Mouse (Mus musculus) lung, postnatal 36 days (tissue): ENCODE measurements around the gene Grip2.
A peak's percentile ranks its signal among the peaks of the same experiment; 100 is the strongest.

Experiments
- DNase-seq: peaks from one replicate; pipeline ENCODE4 v3.0.0; 2022; ENCODE audit warnings: mixed read lengths

Grip2 gene

GRCm38 (mm10) chr6:91795640-91796039 is 31.4 kb downstream of the Grip2 start:
- no peak for DNase-seq

GRCm38 (mm10) chr6:91788311-91788798 is 38.7 kb downstream of the Grip2 start:
- no peak for DNase-seq

- DNase-seq: no peak
Measured at GRCm38 (mm10) chr6:91785018-91785417, 42.0 kb downstream of the Grip2 start.

- peak; percentile 9 for DNase-seq
Measured at GRCm38 (mm10) chr6:91779206-91779605, 47.8 kb downstream of the Grip2 start.

- peak; percentile 51 for DNase-seq
Measured at GRCm38 (mm10) chr6:91776543-91776942, 50.5 kb downstream of the Grip2 start.

- no peak for DNase-seq
Measured at GRCm38 (mm10) chr6:91773951-91774350, 53.1 kb downstream of the Grip2 start.

- no peak for DNase-seq
Measured at GRCm38 (mm10) chr6:91767550-91767949, 59.5 kb downstream of the Grip2 start.

GRCm38 (mm10) chr6:91762051-91762742 is 64.9 kb downstream of the Grip2 start:
- DNase-seq: no peak

GRCm38 (mm10) chr6:91754845-91755244 is 72.2 kb downstream of the Grip2 start:
- no peak for DNase-seq

GRCm38 (mm10) chr6:91754098-91754497 is 73.0 kb downstream of the Grip2 start:
- DNase-seq: no peak

GRCm38 (mm10) chr6:91752884-91753283 is 74.2 kb downstream of the Grip2 start:
- no peak for DNase-seq

- DNase-seq: peak; percentile 43
Measured at GRCm38 (mm10) chr6:91750976-91751375, 76.1 kb downstream of the Grip2 start.

GRCm38 (mm10) chr6:91746776-91747175 is 80.3 kb downstream of the Grip2 start:
- DNase-seq: no peak

- no peak for DNase-seq
Measured at GRCm38 (mm10) chr6:91745947-91746582, 81.0 kb downstream of the Grip2 start.

- DNase-seq: no peak
Measured at GRCm38 (mm10) chr6:91745246-91745645, 81.8 kb downstream of the Grip2 start.

GRCm38 (mm10) chr6:91743886-91744285 is 83.2 kb downstream of the Grip2 start:
- DNase-seq: no peak

GRCm38 (mm10) chr6:91742995-91743394 is 84.1 kb downstream of the Grip2 start:
- DNase-seq: no peak

- DNase-seq: no peak
Measured at GRCm38 (mm10) chr6:91742466-91742865, 84.6 kb downstream of the Grip2 start.

GRCm38 (mm10) chr6:91741046-91741445 is 86.0 kb downstream of the Grip2 start:
- peak; percentile 61 for DNase-seq

- DNase-seq: peak; percentile 71
Measured at GRCm38 (mm10) chr6:91738058-91738457, 89.0 kb downstream of the Grip2 start.

GRCm38 (mm10) chr6:91737451-91737850 is 89.6 kb downstream of the Grip2 start:
- DNase-seq: no peak

- DNase-seq: peak; percentile 91
Measured at GRCm38 (mm10) chr6:91736471-91736870, 90.6 kb downstream of the Grip2 start.

- DNase-seq: no peak
Measured at GRCm38 (mm10) chr6:91732138-91732537, 94.9 kb downstream of the Grip2 start.

GRCm38 (mm10) chr6:91729677-91730127 is 97.3 kb downstream of the Grip2 start:
- DNase-seq: peak; percentile 84
